Mouse (Mus musculus) WW6 (cell line): ENCODE measurements around the gene Chst11.

Source experiments
- DNase-seq: peaks from one replicate; pipeline ENCODE4 v3.0.0-alpha.2; 2013; ENCODE audit warnings: low read depth, low spot score

Gene Chst11

GRCm38 (mm10) chr10:82984950-82985699 is at the start of gene Chst11:
Gene Chst11, plus strand, starts transcription at chr10:82985498.
- peak; percentile 11 for DNase-seq

- no peak for DNase-seq
Observed at GRCm38 (mm10) chr10:82935774-82936173, 49.5 kb upstream of the Chst11 start.

GRCm38 (mm10) chr10:82953415-82953814 is 31.9 kb upstream of the Chst11 start:
- DNase-seq, result no peak

GRCm38 (mm10) chr10:82955117-82955516 is 30.2 kb upstream of the Chst11 start:
- DNase-seq, result no peak

- DNase-seq, result no peak
Observed at GRCm38 (mm10) chr10:82958218-82958761, 27.0 kb upstream of the Chst11 start.

GRCm38 (mm10) chr10:82959316-82959715 is 26.0 kb upstream of the Chst11 start:
- no peak for DNase-seq

GRCm38 (mm10) chr10:82961302-82961701 is 24.0 kb upstream of the Chst11 start:
- peak; percentile 75 for DNase-seq

- no peak for DNase-seq
Observed at GRCm38 (mm10) chr10:82962018-82962417, 23.3 kb upstream of the Chst11 start.

GRCm38 (mm10) chr10:82962472-82963020 is 22.8 kb upstream of the Chst11 start:
- no peak for DNase-seq

- DNase-seq, result no peak
Observed at GRCm38 (mm10) chr10:82964491-82964890, 20.8 kb upstream of the Chst11 start.

- no peak for DNase-seq
Observed at GRCm38 (mm10) chr10:82966672-82967071, 18.6 kb upstream of the Chst11 start.

GRCm38 (mm10) chr10:82969612-82970011 is 15.7 kb upstream of the Chst11 start:
- DNase-seq, result no peak

GRCm38 (mm10) chr10:82971549-82971948 is 13.7 kb upstream of the Chst11 start:
- no peak for DNase-seq

GRCm38 (mm10) chr10:82974201-82974600 is 11.1 kb upstream of the Chst11 start:
- no peak for DNase-seq

- no peak for DNase-seq
Observed at GRCm38 (mm10) chr10:82974627-82975177, 10.6 kb upstream of the Chst11 start.

GRCm38 (mm10) chr10:82975806-82976205 is 9.5 kb upstream of the Chst11 start:
- DNase-seq, result no peak

- DNase-seq, result no peak
Observed at GRCm38 (mm10) chr10:82982286-82982685, 3.0 kb upstream of the Chst11 start.

- peak; percentile 28 for DNase-seq
Observed at GRCm38 (mm10) chr10:82985700-82986131, 418 bp downstream of the Chst11 start.

GRCm38 (mm10) chr10:82986251-82986992 is 1.1 kb downstream of the Chst11 start:
- DNase-seq, result no peak

- DNase-seq, result no peak
Observed at GRCm38 (mm10) chr10:82986993-82987349, 1.7 kb downstream of the Chst11 start.

- no peak for DNase-seq
Observed at GRCm38 (mm10) chr10:82987394-82987793, 2.1 kb downstream of the Chst11 start.

- DNase-seq, result no peak
Observed at GRCm38 (mm10) chr10:82989418-82990025, 4.2 kb downstream of the Chst11 start.
